Mouse (Mus musculus): Measurements from ENCODE around the gene Tead3. TPM values are rescaled to one million over a fixed set of nuclear protein-coding genes. Genes with fewer than 3 reads are reported as not detected.
"Not testable (repeated sequence)": the region's sequence is repeated elsewhere in the genome, so short reads cannot be mapped to it uniquely, and the experiment has no call there.

Gene Tead3
- total RNA-seq, 1 experiment from 2014 or later, result 0.74 TPM

GRCm38 (mm10) chr17:28362653-28363292 lies 12.2 kb upstream of the Tead3 start:
- peak; percentile 24 to 25; a peak in 1 of 4 replicates for ATAC-seq (replicated peaks in 1 of 2; ENCODE audit: insufficient read depth in 1 of 2, low FRiP score in 2 of 2, low TSS enrichment in 1 of 2, low read depth in 1 of 2, poor library complexity in 2 of 2, severe bottlenecking in 2 of 2)

GRCm38 (mm10) chr17:28361921-28362652 lies 11.5 kb upstream of the Tead3 start:
- no peak for ATAC-seq (replicated peaks in 1 of 2; ENCODE audit: insufficient read depth in 1 of 2, low FRiP score in 2 of 2, low TSS enrichment in 1 of 2, low read depth in 1 of 2, poor library complexity in 2 of 2, severe bottlenecking in 2 of 2)

GRCm38 (mm10) chr17:28360531-28361277 lies 10.1 kb upstream of the Tead3 start:
- ATAC-seq (replicated peaks in 1 of 2; ENCODE audit: insufficient read depth in 1 of 2, low FRiP score in 2 of 2, low TSS enrichment in 1 of 2, low read depth in 1 of 2, poor library complexity in 2 of 2, severe bottlenecking in 2 of 2), result no peak

GRCm38 (mm10) chr17:28358576-28359261 lies 8.1 kb upstream of the Tead3 start:
- not testable (repeated sequence) for ATAC-seq (replicated peaks in 1 of 2; ENCODE audit: insufficient read depth in 1 of 2, low FRiP score in 2 of 2, low TSS enrichment in 1 of 2, low read depth in 1 of 2, poor library complexity in 2 of 2, severe bottlenecking in 2 of 2)

GRCm38 (mm10) chr17:28355871-28356270 lies 5.3 kb upstream of the Tead3 start:
- no peak for ATAC-seq (replicated peaks in 1 of 2; ENCODE audit: insufficient read depth in 1 of 2, low FRiP score in 2 of 2, low TSS enrichment in 1 of 2, low read depth in 1 of 2, poor library complexity in 2 of 2, severe bottlenecking in 2 of 2)

GRCm38 (mm10) chr17:28352018-28352417 lies 1.4 kb upstream of the Tead3 start:
- no peak for ATAC-seq (replicated peaks in 1 of 2; ENCODE audit: insufficient read depth in 1 of 2, low FRiP score in 2 of 2, low TSS enrichment in 1 of 2, low read depth in 1 of 2, poor library complexity in 2 of 2, severe bottlenecking in 2 of 2)

GRCm38 (mm10) chr17:28351353-28351890 lies 805 bp upstream of the Tead3 start:
- no peak for ATAC-seq (replicated peaks in 1 of 2; ENCODE audit: insufficient read depth in 1 of 2, low FRiP score in 2 of 2, low TSS enrichment in 1 of 2, low read depth in 1 of 2, poor library complexity in 2 of 2, severe bottlenecking in 2 of 2)

- ATAC-seq (replicated peaks in 1 of 2; ENCODE audit: insufficient read depth in 1 of 2, low FRiP score in 2 of 2, low TSS enrichment in 1 of 2, low read depth in 1 of 2, poor library complexity in 2 of 2, severe bottlenecking in 2 of 2), result no peak
These were observed 634 bp downstream of the Tead3 start for GRCm38 (mm10) chr17:28349901-28350465.

- ATAC-seq (replicated peaks in 1 of 2; ENCODE audit: insufficient read depth in 1 of 2, low FRiP score in 2 of 2, low TSS enrichment in 1 of 2, low read depth in 1 of 2, poor library complexity in 2 of 2, severe bottlenecking in 2 of 2), result no peak
These were observed 1.2 kb downstream of the Tead3 start for GRCm38 (mm10) chr17:28349264-28349880.

GRCm38 (mm10) chr17:28348211-28348610 lies 2.4 kb downstream of the Tead3 start:
- ATAC-seq (replicated peaks in 1 of 2; ENCODE audit: insufficient read depth in 1 of 2, low FRiP score in 2 of 2, low TSS enrichment in 1 of 2, low read depth in 1 of 2, poor library complexity in 2 of 2, severe bottlenecking in 2 of 2), result no peak

GRCm38 (mm10) chr17:28347327-28347726 lies 3.3 kb downstream of the Tead3 start:
- no peak for ATAC-seq (replicated peaks in 1 of 2; ENCODE audit: insufficient read depth in 1 of 2, low FRiP score in 2 of 2, low TSS enrichment in 1 of 2, low read depth in 1 of 2, poor library complexity in 2 of 2, severe bottlenecking in 2 of 2)

GRCm38 (mm10) chr17:28345882-28346281 lies 4.7 kb downstream of the Tead3 start:
- ATAC-seq (replicated peaks in 1 of 2; ENCODE audit: insufficient read depth in 1 of 2, low FRiP score in 2 of 2, low TSS enrichment in 1 of 2, low read depth in 1 of 2, poor library complexity in 2 of 2, severe bottlenecking in 2 of 2), result no peak

GRCm38 (mm10) chr17:28345271-28345721 lies 5.3 kb downstream of the Tead3 start:
- ATAC-seq (replicated peaks in 1 of 2; ENCODE audit: insufficient read depth in 1 of 2, low FRiP score in 2 of 2, low TSS enrichment in 1 of 2, low read depth in 1 of 2, poor library complexity in 2 of 2, severe bottlenecking in 2 of 2), result no peak

- no peak for ATAC-seq (replicated peaks in 1 of 2; ENCODE audit: insufficient read depth in 1 of 2, low FRiP score in 2 of 2, low TSS enrichment in 1 of 2, low read depth in 1 of 2, poor library complexity in 2 of 2, severe bottlenecking in 2 of 2)
These were observed 5.9 kb downstream of the Tead3 start for GRCm38 (mm10) chr17:28344670-28345069.

GRCm38 (mm10) chr17:28344050-28344607 lies 6.5 kb downstream of the Tead3 start:
- no peak for ATAC-seq (replicated peaks in 1 of 2; ENCODE audit: insufficient read depth in 1 of 2, low FRiP score in 2 of 2, low TSS enrichment in 1 of 2, low read depth in 1 of 2, poor library complexity in 2 of 2, severe bottlenecking in 2 of 2)

- ATAC-seq (replicated peaks in 1 of 2; ENCODE audit: insufficient read depth in 1 of 2, low FRiP score in 2 of 2, low TSS enrichment in 1 of 2, low read depth in 1 of 2, poor library complexity in 2 of 2, severe bottlenecking in 2 of 2), result peak; percentile 53 to 55
These were observed 9.5 kb downstream of the Tead3 start for GRCm38 (mm10) chr17:28341091-28341490.
